Mouse (Mus musculus): ENCODE data around the gene Zfp672.

DNA sequence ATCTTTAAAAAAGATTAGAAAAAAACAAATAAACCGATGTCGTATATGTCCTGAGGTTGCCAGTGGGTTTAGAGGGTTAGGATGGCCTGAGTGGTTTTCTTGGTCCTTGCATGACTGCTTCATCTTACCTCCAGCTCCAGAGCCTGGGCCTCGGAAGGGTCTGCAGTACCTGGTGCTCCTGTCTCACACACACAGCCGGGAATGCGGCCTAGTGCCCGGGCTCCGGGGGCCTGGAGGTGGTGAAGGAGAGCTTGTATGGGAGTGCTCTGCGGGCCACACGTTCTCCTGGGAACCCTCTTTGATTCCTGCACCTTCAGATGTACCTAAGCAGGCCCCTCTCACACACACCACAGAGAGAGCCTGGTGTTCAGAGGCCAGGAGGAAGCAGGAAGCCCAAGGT lies 21.5 kb downstream of the Zfp672 start:
- TF ChIP-seq RCOR1 (conservative IDR thresholded peaks at IDR 0.05; ENCODE audit: low read depth, low read length) (no peak), NELFE (IDR thresholded peaks at IDR 0.05; ENCODE audit: low read depth, low read length) (no peak), KAT2A (IDR thresholded peaks at IDR 0.05; ENCODE audit: insufficient replicate concordance, low read length) (no peak), CTCF (conservative IDR thresholded peaks at IDR 0.05 in 1 of 2, IDR thresholded peaks at IDR 0.05 in 1 of 2; ENCODE audit: low read depth in 2 of 2, low read length in 2 of 2) (no peak)
